ENCODE assay signal across 11 mouse cellular contexts in genomic region chr11:108935128-108935868, GRCm38 (mm10). TPM values are rescaled to one million over a fixed set of nuclear protein-coding genes. Genes with fewer than 3 reads are reported as not detected.
DNase-seq lines count a peak whose midpoint lies in the region; ATAC-seq and TF ChIP-seq lines count a peak whose summit lies in the region.
"Had no signal": no experiment of that assay in that cellular context is flagged by ENCODE, and none has a peak within 500 bp of the region (broad histone marks: within the 10 kb centered on the region; RNA-seq: fewer than 3 reads in every experiment).

No protein-coding gene starts in this region.

- no peaks in the 10 kb centered on the region for H3K27me3 ChIP-seq in stomach, embryonic 14.5 days (ENCODE audit: control insufficient read depth, insufficient read depth, low read length)
- no peaks in the 10 kb centered on the region for H3K27me3 ChIP-seq in stomach, postnatal 0 days (ENCODE audit: control insufficient read depth, insufficient read depth, low read length)
- no peaks in the 10 kb centered on the region for H3K27me3 ChIP-seq in limb, embryonic 12.5 days
- H3K27me3 ChIP-seq: megakaryocyte, embryonic 14.5 days; Patski had no signal

- TF ChIP-seq CTCF in stomach, postnatal 0 days (IDR thresholded peaks at IDR 0.05; ENCODE audit: low read depth): no peak

- 0 out of 2 replicates have a peak, but pooled peaks have one; percentile 46 for ATAC-seq in stomach, embryonic 14.5 days (ENCODE audit: insufficient number of reproducible peaks, insufficient read depth, low FRiP score, low read depth)
- no peak for ATAC-seq in stomach, postnatal 0 days (ENCODE audit: low FRiP score, low TSS enrichment)
- 0 out of 2 replicates have a peak, but pooled peaks have one; percentile 10 for ATAC-seq in limb, embryonic 12.5 days (ENCODE audit: insufficient number of reproducible peaks, insufficient read depth, low FRiP score, low TSS enrichment, low read depth)
- ATAC-seq in megakaryocyte, adult 5-6 weeks (ENCODE audit: poor library complexity, severe bottlenecking): no peak
- ATAC-seq: Patski had no signal

- no peaks in the 10 kb centered on the region for H3K9me3 ChIP-seq in stomach, embryonic 14.5 days (ENCODE audit: control insufficient read depth, low read depth, low read length)
- no peaks in the 10 kb centered on the region for H3K9me3 ChIP-seq in stomach, postnatal 0 days (ENCODE audit: control insufficient read depth, low read length)
- 0 out of 2 replicates have a peak, but pooled peaks cover 3% of the 10 kb centered on the region for H3K9me3 ChIP-seq in limb, embryonic 12.5 days

- WGBS in stomach, embryonic 14.5 days: 70% methylated on average over 18 of the region's 18 CpGs
- 66% methylated on average over 18 of the region's 18 CpGs for WGBS in stomach, postnatal 0 days
- 27% methylated on average over 18 of the region's 18 CpGs for WGBS in limb, embryonic 12.5 days

- H3K4me1 ChIP-seq in stomach, embryonic 14.5 days (ENCODE audit: control insufficient read depth, insufficient read depth, low read length): no peaks in the 10 kb centered on the region
- no peaks in the 10 kb centered on the region for H3K4me1 ChIP-seq in stomach, postnatal 0 days (replicated peaks; ENCODE audit: control insufficient read depth, insufficient read depth)
- H3K4me1 ChIP-seq in limb, embryonic 12.5 days (replicated peaks): peaks cover 66% of the 10 kb centered on the region
- H3K4me1 ChIP-seq: megakaryocyte, embryonic 14.5 days had no signal

- H3K36me3 ChIP-seq in stomach, embryonic 14.5 days (ENCODE audit: control insufficient read depth, insufficient read depth, low read length): peaks cover 36% of the 10 kb centered on the region
- H3K36me3 ChIP-seq in stomach, postnatal 0 days (ENCODE audit: control insufficient read depth, insufficient read depth, low read length): peaks cover 9% of the 10 kb centered on the region; the same call in 1 of the 2 replicates
- peaks cover 85% of the 10 kb centered on the region for H3K36me3 ChIP-seq in limb, embryonic 12.5 days

- no peak for TF ChIP-seq EP300 in stomach, postnatal 0 days (optimal IDR thresholded peaks at IDR 0.05)

- no peak overlapping the region for H3K27ac ChIP-seq in stomach, embryonic 14.5 days (ENCODE audit: low read length)
- no peak overlapping the region for H3K27ac ChIP-seq in stomach, postnatal 0 days (replicated peaks)
- H3K27ac ChIP-seq in limb, embryonic 12.5 days: peak overlapping the region; percentile 79

- no peak overlapping the region for H3K4me3 ChIP-seq in stomach, embryonic 14.5 days (ENCODE audit: low read depth, low read length)
- H3K4me3 ChIP-seq in stomach, postnatal 0 days (ENCODE audit: low read depth, low read length): no peak overlapping the region
- H3K4me3 ChIP-seq in limb, embryonic 12.5 days (replicated peaks): no peak overlapping the region
- H3K4me3 ChIP-seq: megakaryocyte, embryonic 14.5 days had no signal

- peak; percentile 24 to 32 for DNase-seq in adrenal gland, adult (ENCODE audit: inconsistent age in 2 of 2, low spot score in 1 of 2)
- DNase-seq in adrenal gland, adult 18-20 months (ENCODE audit: low spot score in 2 of 2): no peak
- no peak for DNase-seq in stomach, postnatal 0 days (ENCODE audit: low spot score)
- DNase-seq in retina, postnatal 1 day: peak; percentile 72
- no peak for DNase-seq in kidney, postnatal 14 days
- DNase-seq: heart, postnatal 14 days had no signal

- H3K9ac ChIP-seq in stomach, embryonic 14.5 days (replicated peaks; ENCODE audit: low read depth, low read length): no peak overlapping the region
- H3K9ac ChIP-seq in stomach, postnatal 0 days (ENCODE audit: low read length): no peak overlapping the region
- H3K9ac ChIP-seq in limb, embryonic 12.5 days (replicated peaks): no peak overlapping the region

- H3K4me2 ChIP-seq in stomach, embryonic 14.5 days (replicated peaks; ENCODE audit: low read depth, low read length): no peak overlapping the region
- no peak overlapping the region for H3K4me2 ChIP-seq in stomach, postnatal 0 days (replicated peaks; ENCODE audit: low read depth)
- H3K4me2 ChIP-seq in limb, embryonic 12.5 days: peak overlapping the region; percentile 32

RNA-seq across cellular contexts. Expression of gene Axin2, which starts 15.1 kb away (rescaled TPM):
- total RNA-seq in adrenal gland, adult 18-20 months (2021): 10 to 100 TPM; 36.9 to 56.2 TPM
- 3.9 and 7.0 TPM in 2 replicates for polyA plus RNA-seq in stomach, embryonic 14.5 days (2014; fragmentation: Nextera tagmentation; extraction: Ambion mirVana)
- polyA plus RNA-seq in stomach, postnatal 0 days (2015; fragmentation: Nextera tagmentation; extraction: Ambion mirVana): 2.6 and 2.7 TPM in 2 replicates
- polyA plus RNA-seq in limb, embryonic 12.5 days (2016; fragmentation: Nextera tagmentation; extraction: Ambion mirVana): 19.6 and 20.2 TPM in 2 replicates
- total RNA-seq in megakaryocyte, adult 5-6 weeks (2015): 1.8 and 3.1 TPM in 2 replicates
- 1.3 and 1.5 TPM in 2 replicates for total RNA-seq in megakaryocyte, adult 5-6 weeks (2017)

Comparison
In these comparisons a context has a peak if more than half of its experiments do, and no peak if none do; other contexts are left out.
1. DNase-seq: peak in adrenal gland, adult (2 of 2) and retina, postnatal 1 day (single experiment); none in adrenal gland, adult 18-20 months (0 of 2), stomach, postnatal 0 days (single experiment) and kidney, postnatal 14 days (single experiment).
2. ATAC-seq: peak in stomach, embryonic 14.5 days (single experiment) and limb, embryonic 12.5 days (single experiment); none in stomach, postnatal 0 days (single experiment) and megakaryocyte, adult 5-6 weeks (single experiment).